In genomic region chr15:84210461-84210860, GRCm38 (mm10) we compare ENCODE assay signal across 17 mouse cellular contexts. TPM values are rescaled to one million over a fixed set of nuclear protein-coding genes. Genes with fewer than 3 reads are reported as not detected.
DNase-seq lines count a peak whose midpoint lies in the region; ATAC-seq and TF ChIP-seq lines count a peak whose summit lies in the region.
"Had no signal": no experiment of that assay in that cellular context is flagged by ENCODE, and none has a peak within 500 bp of the region (broad histone marks: within the 10 kb centered on the region; RNA-seq: fewer than 3 reads in every experiment).

No protein-coding gene starts in this region.

- WGBS in heart, embryonic 10.5 days: 91% methylated on average over 13 of the region's 13 CpGs
- WGBS in kidney, embryonic 16.5 days: 94% methylated on average over 13 of the region's 13 CpGs
- 93% methylated on average over 13 of the region's 13 CpGs for WGBS in limb, embryonic 10.5 days

- H3K4me3 ChIP-seq in heart, embryonic 10.5 days: no peak overlapping the region
- H3K4me3 ChIP-seq in kidney, embryonic 16.5 days (ENCODE audit: low read length): no peak overlapping the region
- no peak overlapping the region for H3K4me3 ChIP-seq in MEL (ENCODE audit: control insufficient read depth in 1 of 2, insufficient read depth in 1 of 2, low read depth in 2 of 2, low read length in 2 of 2)
- no peak overlapping the region for H3K4me3 ChIP-seq in limb, embryonic 10.5 days
- H3K4me3 ChIP-seq: intestine, embryonic 15.5 days; stomach, embryonic 15.5 days had no signal

- no peak for TF ChIP-seq EP300 in MEL (IDR thresholded peaks at IDR 0.05; ENCODE audit: low read depth in 1 of 2, low read length in 2 of 2)

- no peak for TF ChIP-seq CTCF in MEL (IDR thresholded peaks at IDR 0.05 in 2 of 3, conservative IDR thresholded peaks at IDR 0.05 in 1 of 3; ENCODE audit: control insufficient read depth in 1 of 3, insufficient read depth in 1 of 3, low read depth in 2 of 3, low read length in 3 of 3, poor library complexity in 1 of 3, severe bottlenecking in 1 of 3)

- TF ChIP-seq RAD21 in MEL (IDR thresholded peaks at IDR 0.05; ENCODE audit: low read depth, low read length): no peak

- peaks cover 36% of the 10 kb centered on the region for H3K4me1 ChIP-seq in heart, embryonic 10.5 days
- H3K4me1 ChIP-seq in kidney, embryonic 16.5 days (ENCODE audit: insufficient read depth, low read length): peaks cover 24% of the 10 kb centered on the region
- H3K4me1 ChIP-seq in MEL (ENCODE audit: control insufficient read depth in 1 of 2, insufficient read depth in 2 of 2, low read length in 2 of 2): peaks cover 10 to 36% of the 10 kb centered on the region in 2 experiments
- peaks cover 36% of the 10 kb centered on the region for H3K4me1 ChIP-seq in limb, embryonic 10.5 days
- H3K4me1 ChIP-seq: intestine, embryonic 15.5 days; stomach, embryonic 15.5 days had no signal

- H3K36me3 ChIP-seq in heart, embryonic 10.5 days: peaks cover 85% of the 10 kb centered on the region
- peaks cover 61% of the 10 kb centered on the region for H3K36me3 ChIP-seq in kidney, embryonic 16.5 days (ENCODE audit: insufficient read depth, low read length)
- peaks cover 2 to 32% of the 10 kb centered on the region in 2 experiments; a peak in 3 of 4 replicates for H3K36me3 ChIP-seq in MEL (ENCODE audit: control insufficient read depth in 1 of 2, insufficient read depth in 2 of 2, low read length in 2 of 2)
- H3K36me3 ChIP-seq in limb, embryonic 10.5 days: peaks cover 80% of the 10 kb centered on the region

- no peak for TF ChIP-seq POLR2A in MEL (IDR thresholded peaks at IDR 0.05; ENCODE audit: control insufficient read depth in 1 of 2, insufficient read depth in 1 of 2, low read depth in 1 of 2, low read length in 2 of 2, poor library complexity in 1 of 2)

- no peaks in the 10 kb centered on the region for H3K79me2 ChIP-seq in MEL (ENCODE audit: control insufficient read depth, insufficient read depth, low read length, poor library complexity)

- no peak for ATAC-seq in kidney, embryonic 16.5 days (ENCODE audit: low FRiP score, low TSS enrichment)
- ATAC-seq: activated CD4-positive, CD25-positive, alpha-beta regulatory T cell, adult 4 months; intestine, embryonic 15.5 days; midbrain, embryonic 16.5 days had no signal

- DNase-seq in heart, embryonic 10.5 days (ENCODE audit: low spot score): no peak
- no peak for DNase-seq in heart, adult 9 months (ENCODE audit: low spot score in 2 of 2)
- DNase-seq in kidney, adult 9 months: no peak
- no peak for DNase-seq in MEL (ENCODE audit: low read depth, low spot score)
- DNase-seq in limb, embryonic 10.5 days (ENCODE audit: low spot score): no peak
- no peak for DNase-seq in spleen, postnatal 4 days (ENCODE audit: low spot score in 2 of 2)
- DNase-seq in layer of hippocampus, adult 11-12 months (ENCODE audit: low spot score): no peak
- DNase-seq: adrenal gland, postnatal 36 days; kidney, postnatal 14 days; lung, adult 18-20 months; thymus, postnatal 25 days had no signal

- no peak overlapping the region for H3K9ac ChIP-seq in kidney, embryonic 16.5 days (replicated peaks; ENCODE audit: low read length)
- no peak overlapping the region; the same call in 1 of the 2 replicates for H3K9ac ChIP-seq in MEL (ENCODE audit: control insufficient read depth, low read depth, low read length, poor library complexity, severe bottlenecking)
- H3K9ac ChIP-seq: intestine, embryonic 15.5 days; stomach, embryonic 15.5 days had no signal

- no peaks in the 10 kb centered on the region for H3K27me3 ChIP-seq in heart, embryonic 10.5 days (ENCODE audit: insufficient read depth, poor library complexity, severe bottlenecking)
- H3K27me3 ChIP-seq in kidney, embryonic 16.5 days (ENCODE audit: insufficient read depth, low read length): no peaks in the 10 kb centered on the region
- H3K27me3 ChIP-seq in MEL (ENCODE audit: control insufficient read depth in 1 of 2, insufficient read depth in 2 of 2, low read length in 2 of 2): no peaks in the 10 kb centered on the region
- no peaks in the 10 kb centered on the region for H3K27me3 ChIP-seq in limb, embryonic 10.5 days (ENCODE audit: low read depth, poor library complexity, severe bottlenecking)
- H3K27me3 ChIP-seq: intestine, embryonic 15.5 days; stomach, embryonic 15.5 days had no signal

- no peak overlapping the region for H3K4me2 ChIP-seq in kidney, embryonic 16.5 days (replicated peaks; ENCODE audit: low read depth, low read length)
- H3K4me2 ChIP-seq: intestine, embryonic 15.5 days; stomach, embryonic 15.5 days had no signal

- peak overlapping the region; percentile 76 for H3K27ac ChIP-seq in heart, embryonic 10.5 days
- H3K27ac ChIP-seq in kidney, embryonic 16.5 days (ENCODE audit: low read length): peak overlapping the region; percentile 66
- peak overlapping the region; percentile 74; the same call in 1 of the 2 replicates for H3K27ac ChIP-seq in MEL (ENCODE audit: control insufficient read depth, low read depth, low read length)
- H3K27ac ChIP-seq in limb, embryonic 10.5 days: peak overlapping the region; percentile 50; the same call in 1 of the 2 replicates
- H3K27ac ChIP-seq: intestine, embryonic 15.5 days; stomach, embryonic 15.5 days had no signal

- H3K9me3 ChIP-seq in heart, embryonic 10.5 days: no peaks in the 10 kb centered on the region
- no peaks in the 10 kb centered on the region for H3K9me3 ChIP-seq in kidney, embryonic 16.5 days (ENCODE audit: low read length)
- H3K9me3 ChIP-seq in MEL (replicated peaks; ENCODE audit: insufficient read depth, low read length): no peaks in the 10 kb centered on the region
- no peaks in the 10 kb centered on the region for H3K9me3 ChIP-seq in limb, embryonic 10.5 days (replicated peaks)
- H3K9me3 ChIP-seq: intestine, embryonic 15.5 days; stomach, embryonic 15.5 days had no signal

TF ChIP-seq in MEL, 35 proteins besides CTCF, POLR2A, EP300 and RAD21:
- TF ChIP-seq ELF1 (IDR thresholded peaks at IDR 0.05; ENCODE audit: low read depth, low read length) (no peak), NELFE (IDR thresholded peaks at IDR 0.05; ENCODE audit: low read depth, low read length) (no peak), TCF12 (IDR thresholded peaks at IDR 0.05; ENCODE audit: low read depth, low read length) (no peak), TAL1 (IDR thresholded peaks at IDR 0.05; ENCODE audit: low read length) (no peak), JUND (IDR thresholded peaks at IDR 0.05; ENCODE audit: low read depth, low read length) (no peak), NRF1 (IDR thresholded peaks at IDR 0.05; ENCODE audit: insufficient read depth, low read depth, low read length, poor library complexity, severe bottlenecking) (no peak), SIN3A (IDR thresholded peaks at IDR 0.05; ENCODE audit: low read length) (no peak)

RNA-seq across cellular contexts. Expression of gene Samm50, which starts 18.4 kb away (rescaled TPM):
- polyA plus RNA-seq in heart, embryonic 10.5 days (2016; fragmentation: Nextera tagmentation; extraction: Ambion mirVana): 122 and 132 TPM in 2 replicates
- 136 and 143 TPM in 2 replicates for polyA plus RNA-seq in kidney, embryonic 16.5 days (2015; fragmentation: Nextera tagmentation; extraction: Ambion mirVana)
- 62.4 and 65.7 TPM in 2 replicates for total RNA-seq in MEL (2012; rRNA removed)
- polyA plus RNA-seq in MEL (2012; ENCODE audit: insufficient read depth in 1 of 2, insufficient read length in 2 of 2, low read depth in 1 of 2, low replicate concordance in 2 of 2, missing spikeins in 1 of 2): 100 to 1,000 TPM in 1 of 2 experiments, not detected in 1; 190 TPM
- polyA plus RNA-seq in limb, embryonic 10.5 days (2016; fragmentation: Nextera tagmentation; extraction: Ambion mirVana): 117 and 118 TPM in 2 replicates

RNA-seq across cellular contexts. Expression of gene Parvb, which starts 21.4 kb away (rescaled TPM):
- 12.8 and 17.6 TPM in 2 replicates for polyA plus RNA-seq in heart, embryonic 10.5 days (2016; fragmentation: Nextera tagmentation; extraction: Ambion mirVana)
- polyA plus RNA-seq in kidney, embryonic 16.5 days (2015; fragmentation: Nextera tagmentation; extraction: Ambion mirVana): 3.1 and 3.5 TPM in 2 replicates
- total RNA-seq in MEL (2012; rRNA removed): 4.8 and 6.3 TPM in 2 replicates
- polyA plus RNA-seq in MEL (2012; ENCODE audit: insufficient read depth in 1 of 2, insufficient read length in 2 of 2, low read depth in 1 of 2, low replicate concordance in 2 of 2, missing spikeins in 1 of 2): 10 to 100 TPM in 1 of 2 experiments, not detected in 1; 58.0 TPM
- 9.0 and 11.0 TPM in 2 replicates for polyA plus RNA-seq in limb, embryonic 10.5 days (2016; fragmentation: Nextera tagmentation; extraction: Ambion mirVana)

RNA-seq across cellular contexts. Expression of gene Pnpla3, which starts 42.8 kb away (rescaled TPM):
- polyA plus RNA-seq in heart, embryonic 10.5 days (2016; fragmentation: Nextera tagmentation; extraction: Ambion mirVana): 0.51 and 0.68 TPM in 2 replicates
- polyA plus RNA-seq in kidney, embryonic 16.5 days (2015; fragmentation: Nextera tagmentation; extraction: Ambion mirVana): 0.53 and 1.1 TPM in 2 replicates
- total RNA-seq in MEL (2012; rRNA removed): not detected in 2 replicates
- not detected for polyA plus RNA-seq in MEL (2012; ENCODE audit: insufficient read depth in 1 of 2, insufficient read length in 2 of 2, low read depth in 1 of 2, low replicate concordance in 2 of 2, missing spikeins in 1 of 2)
- polyA plus RNA-seq in limb, embryonic 10.5 days (2016; fragmentation: Nextera tagmentation; extraction: Ambion mirVana): 0.10 and 0.19 TPM in 2 replicates
- polyA plus RNA-seq: activated CD4-positive, CD25-positive, alpha-beta regulatory T cell, adult 4 months; macrophage had no signal
